Mouse (Mus musculus) mouse trophoblast stem cell (cell line): ENCODE measurements around the gene Cybrd1.

Source experiments
- in situ Hi-C, 2 experiments: fragments of 300-500 bp; cut with MseI, MboI; formaldehyde crosslinking; loops; 2 replicates in 1 of 2; 3 replicates in 1 of 2; pipeline ENCODE4 v1.15.1; 2025

Gene Cybrd1

DNA sequence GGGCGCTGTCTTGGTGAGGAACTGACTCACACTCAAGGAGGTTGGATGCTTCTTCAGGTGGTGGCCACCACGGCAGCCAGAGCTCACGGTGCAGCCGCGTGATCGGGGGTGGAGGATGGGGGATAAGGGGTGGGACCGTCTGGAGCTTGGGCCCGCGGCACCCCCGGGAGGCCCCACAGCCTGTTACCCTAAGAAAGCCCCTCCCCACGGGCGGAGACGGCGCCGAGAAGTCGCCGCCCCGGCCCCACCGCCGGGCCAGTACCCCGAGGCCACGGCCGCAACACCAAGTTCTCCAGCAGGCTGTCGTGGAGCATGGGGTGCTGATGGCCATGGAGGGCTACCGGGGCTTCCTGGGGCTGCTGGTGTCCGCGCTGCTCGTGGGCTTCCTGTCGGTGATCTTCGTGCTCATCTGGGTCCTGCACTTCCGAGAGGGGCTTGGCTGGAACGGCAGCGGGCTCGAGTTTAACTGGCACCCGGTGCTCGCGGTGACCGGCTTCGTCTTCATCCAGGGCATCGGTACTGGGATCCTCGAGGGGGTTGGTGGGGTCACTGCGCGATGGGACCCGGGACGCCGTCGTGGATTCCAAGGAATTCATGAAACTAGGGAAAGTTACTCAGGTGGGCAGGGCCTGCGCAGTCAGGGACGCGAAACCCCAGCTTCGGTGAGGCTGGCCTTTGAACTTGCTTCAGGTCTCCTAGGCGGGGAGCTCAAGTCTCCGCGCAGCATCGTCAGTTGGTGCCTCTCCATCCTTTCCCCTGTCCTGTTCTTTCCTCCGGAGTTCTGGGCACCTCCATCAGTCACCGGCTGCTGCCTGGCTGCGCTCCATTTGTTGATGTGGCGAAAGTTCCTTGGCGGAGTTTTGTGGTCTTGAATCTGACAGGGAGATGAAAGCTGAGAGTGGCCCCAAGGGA, at the start of gene Cybrd1:
TSS of gene Cybrd1 (plus strand) at position 127 of the 912 bp plus-strand sequence.
- in situ Hi-C loops = no loop called here

DNA sequence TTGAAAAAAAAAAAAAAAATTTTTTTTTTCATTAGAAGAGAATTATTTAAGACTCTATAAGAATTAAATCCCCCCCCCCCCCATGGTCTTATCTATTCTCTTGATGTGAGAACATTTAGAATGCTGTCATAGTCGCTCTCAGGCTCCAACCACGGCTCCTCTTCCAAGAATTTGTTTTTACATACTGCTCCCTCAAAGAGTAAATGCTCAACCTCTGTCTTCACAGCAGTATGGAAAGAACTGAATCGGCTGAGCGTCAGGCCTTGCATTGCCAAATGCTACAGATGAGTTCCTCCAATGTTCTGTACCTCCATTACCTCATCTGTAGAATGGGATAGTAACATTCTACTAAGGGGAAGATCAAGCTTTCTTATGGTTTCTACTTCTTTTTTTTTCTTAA, 46.1 kb upstream of the Cybrd1 start:
- in situ Hi-C loops = no loop called here

DNA sequence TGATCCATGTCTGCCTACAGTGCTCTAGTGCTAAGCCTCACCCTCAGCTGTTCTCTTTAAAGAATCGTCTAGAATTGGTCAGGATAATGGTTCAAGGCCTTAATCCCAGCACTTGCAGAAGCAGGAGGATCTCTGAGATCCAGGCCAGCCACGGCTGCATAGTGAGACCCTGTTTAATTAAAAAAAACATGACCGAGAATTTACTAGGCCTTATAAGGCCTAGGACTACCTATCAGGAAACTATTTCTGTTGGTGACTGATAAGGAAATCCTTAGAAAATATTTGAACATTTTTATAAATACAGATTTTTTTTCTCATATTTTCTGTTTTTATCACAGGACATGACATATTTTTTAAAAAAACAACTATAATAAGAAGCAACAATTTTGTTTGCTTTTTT, 44.4 kb upstream of the Cybrd1 start:
- in situ Hi-C loops = no loop called here

DNA sequence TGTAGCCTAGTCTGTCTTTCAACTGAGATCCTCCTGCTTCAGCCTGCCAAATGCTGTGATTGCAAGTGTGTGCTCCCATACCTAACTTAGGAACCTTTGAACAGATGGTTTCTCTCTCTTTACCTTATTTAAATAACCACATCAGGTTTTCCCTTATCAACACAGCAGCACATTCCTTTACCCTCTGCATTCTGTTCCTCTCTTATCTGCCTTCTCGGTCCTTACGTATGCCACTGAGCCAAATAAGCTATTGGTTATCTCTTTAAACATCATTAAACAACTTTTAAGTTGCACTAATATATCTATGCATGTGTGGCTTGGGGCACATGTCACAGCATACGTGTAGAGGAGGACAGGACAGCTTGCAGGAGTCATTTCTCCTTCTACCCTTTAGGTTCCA, 43.9 kb upstream of the Cybrd1 start:
- in situ Hi-C loops = no loop called here

DNA sequence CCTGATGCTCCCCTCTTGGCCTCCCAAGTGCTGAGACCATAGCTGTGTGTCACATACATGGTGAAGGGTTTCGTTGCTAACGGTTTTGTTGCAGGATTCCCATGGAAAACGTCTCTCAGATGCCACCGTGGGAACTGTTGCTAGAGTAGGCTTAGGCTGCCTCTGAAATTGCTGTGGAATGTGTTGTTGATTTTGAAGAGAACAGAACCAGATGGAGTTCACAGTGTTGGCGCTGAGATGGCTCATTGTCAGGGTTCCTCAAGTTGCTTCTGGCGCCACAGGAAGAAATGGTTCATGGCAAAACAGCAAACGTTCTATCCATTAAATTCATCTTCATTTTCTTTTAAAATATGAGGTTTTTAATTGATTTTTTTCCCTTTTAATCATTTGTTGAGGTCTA, 35.3 kb upstream of the Cybrd1 start:
- in situ Hi-C loops = no loop called here

DNA sequence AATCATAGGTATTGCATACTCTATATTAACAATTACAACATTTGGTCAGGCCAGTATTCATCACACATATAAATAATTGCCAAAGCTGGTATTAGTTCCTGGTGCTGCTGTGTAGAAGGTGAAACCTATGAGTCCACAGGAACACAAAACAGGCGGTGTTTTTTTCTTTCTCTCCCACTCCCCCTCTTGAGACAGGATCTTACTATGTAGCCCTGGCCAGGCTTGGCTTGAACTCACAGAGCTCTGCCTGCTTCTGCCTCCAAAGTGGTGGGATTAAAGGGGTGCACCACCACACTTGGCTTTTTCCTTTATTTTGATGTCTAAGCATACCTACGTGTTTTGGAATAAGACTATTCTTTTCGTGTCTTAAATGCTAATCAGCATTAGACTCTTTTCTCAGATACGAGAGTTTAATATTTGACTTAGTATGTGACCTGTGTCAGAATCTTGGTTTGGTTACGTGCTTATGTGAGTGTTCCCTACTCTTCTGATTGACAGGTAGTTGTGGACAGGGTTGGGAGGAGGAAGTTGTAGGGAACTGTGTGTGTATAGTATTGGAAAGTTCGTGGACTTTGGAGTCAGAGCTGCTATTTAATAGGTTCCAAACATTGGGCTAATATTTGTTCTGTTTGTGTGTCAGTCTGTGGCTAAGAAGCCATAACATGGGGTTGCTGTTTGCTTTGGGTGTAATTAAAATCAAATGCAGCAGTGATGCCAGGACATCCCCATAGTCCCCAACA, 34.1 kb upstream of the Cybrd1 start:
- in situ Hi-C loops = no loop called here

DNA sequence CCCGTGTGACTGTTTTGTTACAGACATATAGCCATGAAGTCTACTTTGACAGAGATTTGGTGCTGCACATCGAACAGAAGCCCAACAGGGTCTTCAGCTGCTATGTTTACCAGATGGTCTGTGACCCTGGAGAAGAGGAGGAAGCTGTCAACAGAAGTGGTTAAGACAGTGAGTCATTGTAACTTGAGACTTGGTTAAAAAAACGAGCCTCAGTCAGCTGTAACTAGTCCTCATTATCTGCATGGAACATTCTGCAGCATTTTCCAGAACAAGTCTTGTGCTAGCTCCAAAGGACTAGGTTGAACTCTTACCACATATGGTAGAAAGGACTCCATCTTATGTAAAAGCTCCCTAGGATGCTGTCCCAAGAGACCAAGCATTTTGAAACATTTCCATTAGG, 28.0 kb upstream of the Cybrd1 start:
- in situ Hi-C loops = no loop called here

DNA sequence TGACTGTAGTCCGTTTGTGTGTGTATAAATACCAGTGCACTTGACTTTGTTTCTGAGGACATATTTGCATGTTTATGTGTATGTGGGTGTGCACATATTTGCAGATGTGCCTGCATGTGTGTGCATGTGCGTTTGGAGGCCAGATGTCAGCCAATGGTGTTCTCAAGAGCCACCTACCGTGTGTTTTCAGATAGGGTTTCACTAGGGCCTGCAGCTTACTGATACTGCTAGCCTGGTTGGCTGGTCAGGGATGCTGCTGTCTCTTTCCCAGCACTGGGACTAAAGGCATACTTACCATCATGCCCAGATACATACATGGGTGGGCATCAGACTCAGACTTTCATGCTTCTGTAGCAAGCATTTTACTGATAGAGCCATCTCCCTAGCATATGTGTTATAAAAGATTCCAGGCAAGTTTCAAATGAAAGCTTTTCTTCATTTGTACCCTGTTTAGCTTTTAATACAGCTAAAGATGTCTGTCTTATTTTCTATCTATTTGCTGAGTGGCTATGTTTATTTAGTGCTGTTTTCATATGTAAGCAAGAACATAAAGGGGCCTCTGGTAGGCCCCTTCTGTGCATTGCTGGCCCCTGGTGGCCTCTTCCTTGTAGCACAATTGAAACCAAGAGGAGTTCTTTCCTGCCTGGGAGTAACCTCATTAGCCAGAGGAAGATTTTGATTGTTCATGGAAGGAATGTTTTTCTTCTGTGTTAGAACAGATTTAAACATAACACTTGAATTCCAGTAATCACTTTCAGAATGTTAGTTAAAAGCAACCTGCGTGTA, 26.9 kb upstream of the Cybrd1 start:
- in situ Hi-C loops = no loop called here

DNA sequence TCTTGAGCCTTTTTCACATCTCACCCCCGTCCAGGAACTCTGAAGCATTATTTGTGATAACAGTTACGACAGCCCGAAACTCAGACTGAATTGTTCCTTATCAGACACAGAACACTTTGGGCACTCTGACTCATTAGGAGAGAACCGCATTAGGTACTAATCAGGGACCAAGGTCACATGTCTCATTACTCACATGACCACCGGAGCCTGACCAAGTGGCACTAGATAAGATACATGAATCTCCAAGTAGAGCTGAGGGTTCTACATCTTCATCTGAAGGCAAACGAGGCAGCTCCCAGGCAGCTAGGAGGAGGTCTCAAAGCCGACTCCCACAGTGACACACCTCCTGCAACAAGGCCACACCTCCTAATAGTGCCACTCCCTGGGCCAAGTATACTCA, 21.6 kb upstream of the Cybrd1 start:
- in situ Hi-C loops = no loop called here

DNA sequence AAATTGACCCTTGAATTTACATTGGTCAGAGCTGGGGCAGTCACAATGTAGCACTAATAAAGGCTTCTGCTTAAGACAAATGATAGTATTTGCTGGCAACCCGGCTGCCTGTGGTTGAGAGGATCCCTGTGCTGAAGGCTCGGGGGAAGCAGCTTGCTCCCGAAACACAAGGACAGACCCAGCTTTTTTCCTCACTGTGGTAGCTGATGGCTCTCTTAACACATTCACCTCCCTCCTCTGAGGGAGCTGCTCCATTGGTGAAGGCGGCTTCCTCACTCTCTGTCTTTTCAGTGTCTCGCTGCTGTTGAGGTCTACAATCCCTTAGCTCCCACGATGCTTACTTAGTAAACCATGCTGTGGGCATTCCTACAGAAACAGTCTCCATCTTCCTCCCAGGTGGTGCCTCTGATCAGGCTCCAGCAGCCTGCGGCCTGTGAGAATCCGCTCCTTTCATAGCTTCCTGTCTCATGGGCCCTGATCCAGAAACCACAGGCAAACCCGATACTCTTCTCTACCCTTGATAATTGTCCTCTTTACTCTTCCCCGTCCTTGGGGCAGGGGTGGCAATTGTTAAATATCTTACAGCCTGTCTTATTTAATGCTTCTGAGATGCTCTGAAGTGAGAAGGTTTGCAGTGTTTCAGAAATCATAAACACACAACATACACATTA, 15.0 kb upstream of the Cybrd1 start:
- in situ Hi-C loops = no loop called here

DNA sequence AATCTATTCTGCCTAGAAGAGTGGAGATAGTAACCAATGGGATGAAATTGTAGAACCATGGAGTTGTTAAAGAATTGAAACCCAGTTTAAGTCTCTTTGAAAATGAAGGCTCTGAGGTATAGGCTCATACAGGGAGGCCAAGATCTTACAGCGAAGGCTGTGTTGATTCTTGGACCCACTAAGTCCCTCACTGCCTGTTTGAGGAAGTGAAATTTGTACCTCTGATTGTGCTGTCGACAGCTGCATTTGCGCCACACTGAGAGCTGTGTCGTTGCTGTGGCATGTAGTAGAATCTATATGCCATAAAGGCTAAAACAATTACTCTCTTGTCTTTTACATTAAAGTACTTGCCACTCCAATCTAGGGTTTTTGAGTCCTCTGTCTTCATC, 14.4 kb upstream of the Cybrd1 start:
- in situ Hi-C loops = no loop called here

DNA sequence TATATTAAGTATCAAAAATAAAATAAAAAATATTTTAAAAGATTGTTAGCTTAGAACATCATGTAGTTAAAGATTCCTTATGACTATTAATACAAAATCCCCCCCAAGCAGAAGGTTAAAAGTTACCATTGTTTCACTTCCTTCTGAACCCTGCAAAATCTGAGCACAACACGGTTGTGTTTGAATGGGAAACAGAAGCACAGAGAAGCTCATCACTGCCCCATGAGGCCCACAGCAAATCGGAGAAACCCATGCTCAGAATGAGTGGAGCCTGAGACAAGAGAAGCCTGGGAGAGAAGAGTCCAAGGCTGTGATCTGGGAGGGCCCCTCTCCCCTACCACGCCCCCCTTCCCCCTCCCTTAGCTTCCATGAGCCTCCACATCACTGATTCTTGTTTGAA, 13.0 kb upstream of the Cybrd1 start:
- in situ Hi-C loops = no loop called here

DNA sequence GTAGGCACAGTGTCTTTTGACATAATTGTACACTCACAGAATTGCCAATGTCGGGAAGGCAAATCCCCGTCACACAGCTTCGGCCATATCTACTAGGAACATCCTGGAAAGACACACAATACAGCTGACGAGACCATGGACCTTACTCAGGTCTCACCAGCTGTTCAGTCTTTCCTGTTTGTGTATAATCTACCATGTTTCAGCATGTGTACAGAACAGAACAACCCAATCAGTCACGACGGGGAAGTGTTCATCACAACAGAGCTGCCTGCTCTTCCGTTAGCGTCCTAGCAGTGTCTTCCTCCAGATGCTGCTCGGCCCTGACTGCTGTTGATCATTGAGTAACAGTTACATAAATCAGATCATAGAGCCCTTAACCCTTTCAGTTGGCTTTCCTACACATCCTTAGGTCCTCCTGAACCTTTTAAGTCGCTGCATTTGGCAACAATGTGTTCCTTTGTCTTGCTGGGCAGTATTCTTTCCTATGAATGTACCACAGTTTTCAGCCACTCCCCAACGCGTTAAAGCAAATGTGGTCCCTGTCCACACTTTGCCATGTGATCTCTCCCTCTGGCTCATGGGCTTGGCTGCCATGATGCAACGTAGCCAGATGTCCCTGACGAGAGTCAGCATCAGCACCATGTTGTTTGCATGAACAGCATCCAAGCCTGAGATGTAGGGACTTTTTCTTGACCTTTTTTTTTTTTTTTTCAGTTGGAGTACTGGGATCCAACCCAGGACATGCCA, 12.1 kb upstream of the Cybrd1 start:
- in situ Hi-C loops = no loop called here

DNA sequence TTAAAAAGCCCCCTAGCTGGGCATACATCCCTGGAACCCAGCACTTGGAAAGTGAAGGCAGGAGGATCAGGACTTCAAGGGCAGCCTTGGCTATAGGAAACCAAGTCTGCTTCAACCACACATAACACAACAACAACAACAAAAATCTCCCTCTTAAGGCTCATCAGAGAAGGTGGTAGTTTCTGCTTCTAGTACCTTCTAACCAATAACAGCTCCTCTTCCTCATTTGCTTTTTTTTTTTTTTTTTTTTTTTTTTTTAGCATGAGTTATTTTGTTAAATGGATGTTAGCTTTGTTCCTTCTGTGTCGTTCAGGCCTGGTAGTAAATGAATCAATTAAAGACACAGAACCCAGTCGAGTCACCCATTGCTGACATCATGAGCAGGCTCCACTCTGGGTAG, 10.5 kb upstream of the Cybrd1 start:
- in situ Hi-C loops = no loop called here

DNA sequence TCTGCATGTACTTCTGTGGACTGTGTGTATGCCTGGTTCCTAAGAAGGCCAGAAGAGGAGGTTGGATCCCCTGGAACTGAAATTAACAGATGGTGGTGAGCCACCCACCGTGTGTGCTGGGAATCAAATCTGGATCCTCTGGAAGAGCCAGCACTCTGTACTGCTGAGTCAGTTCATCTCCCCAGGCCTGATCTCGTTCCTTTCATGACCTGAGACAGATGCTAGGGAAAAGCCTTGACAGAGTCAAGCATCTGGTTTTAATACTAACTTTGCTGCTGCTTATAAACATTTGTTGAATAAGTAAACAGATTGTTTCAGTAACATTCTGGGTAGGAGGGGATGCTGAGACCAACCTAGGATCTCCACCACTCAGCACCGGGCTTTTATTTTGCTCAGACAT, 9.2 kb upstream of the Cybrd1 start:
- in situ Hi-C loops = no loop called here

DNA sequence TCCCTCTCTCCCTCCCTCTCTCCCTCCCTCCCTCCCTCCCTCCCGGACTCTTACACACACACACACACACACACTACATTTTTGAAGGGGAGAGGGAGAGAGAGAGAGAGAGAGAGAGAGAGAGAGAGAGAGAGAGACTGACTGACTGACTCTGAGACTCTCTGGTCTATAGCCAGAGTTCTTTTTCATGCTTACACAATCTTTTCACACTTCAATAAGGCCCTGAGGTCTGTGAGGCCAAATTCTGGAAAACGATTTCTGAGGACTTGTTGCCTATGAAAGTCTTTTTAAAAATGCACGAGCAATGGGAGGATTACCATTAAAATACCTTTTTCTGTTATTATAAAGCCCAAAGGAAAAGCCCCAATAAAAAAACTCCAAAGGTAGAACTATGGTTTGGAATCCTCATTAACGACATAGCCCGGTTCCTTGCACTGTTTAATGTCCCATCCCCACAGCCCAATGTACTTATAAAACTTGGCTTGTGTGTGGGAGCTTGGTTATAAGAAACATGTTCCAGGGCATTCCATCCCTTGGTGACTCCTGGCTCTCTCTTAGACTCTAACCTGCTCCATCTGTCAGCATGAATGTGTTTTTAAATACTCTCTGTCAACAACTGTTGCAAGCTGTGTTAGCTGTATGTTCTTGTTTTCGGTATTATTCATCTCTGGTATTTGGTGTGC, 4.1 kb upstream of the Cybrd1 start:
- in situ Hi-C loops = no loop called here

DNA sequence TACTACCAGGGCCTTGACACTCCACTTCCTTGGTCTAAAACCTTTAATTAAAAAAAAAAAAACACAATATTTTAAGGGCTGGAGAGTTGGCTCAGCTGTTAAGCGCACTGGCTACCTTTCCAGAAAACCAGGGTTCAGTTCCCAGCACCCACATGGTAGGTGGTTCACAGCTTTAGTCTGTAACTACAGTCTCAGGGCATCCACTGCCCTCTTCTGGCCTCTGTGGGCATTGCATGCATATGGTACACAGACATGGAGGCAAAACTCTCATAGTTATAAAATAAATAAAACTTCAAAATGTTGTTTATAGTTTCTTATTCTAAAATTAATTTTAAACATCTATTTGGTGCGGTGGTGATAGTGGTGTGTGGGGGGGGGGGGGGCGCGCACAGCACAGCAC, 1.6 kb upstream of the Cybrd1 start:
- in situ Hi-C loops = no loop called here

DNA sequence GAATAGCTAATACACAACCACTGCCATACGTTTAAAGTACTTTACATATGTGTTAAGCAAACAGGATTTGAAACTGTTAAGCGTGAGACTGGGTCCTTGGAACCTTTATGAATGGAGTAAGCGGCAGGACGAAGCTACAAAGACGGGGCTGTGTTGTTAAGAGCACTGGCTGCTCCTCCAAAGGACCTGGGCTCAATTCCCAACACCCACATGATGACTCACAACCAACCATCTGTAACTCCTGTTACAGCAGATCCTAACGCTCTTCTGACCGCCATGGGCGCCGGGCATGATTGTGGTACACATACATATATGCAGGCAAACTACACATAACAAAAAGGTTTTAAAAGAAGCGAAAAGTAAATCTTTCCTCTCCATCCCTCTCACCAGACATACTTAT, 3.1 kb downstream of the Cybrd1 start:
- in situ Hi-C loops = no loop called here

DNA sequence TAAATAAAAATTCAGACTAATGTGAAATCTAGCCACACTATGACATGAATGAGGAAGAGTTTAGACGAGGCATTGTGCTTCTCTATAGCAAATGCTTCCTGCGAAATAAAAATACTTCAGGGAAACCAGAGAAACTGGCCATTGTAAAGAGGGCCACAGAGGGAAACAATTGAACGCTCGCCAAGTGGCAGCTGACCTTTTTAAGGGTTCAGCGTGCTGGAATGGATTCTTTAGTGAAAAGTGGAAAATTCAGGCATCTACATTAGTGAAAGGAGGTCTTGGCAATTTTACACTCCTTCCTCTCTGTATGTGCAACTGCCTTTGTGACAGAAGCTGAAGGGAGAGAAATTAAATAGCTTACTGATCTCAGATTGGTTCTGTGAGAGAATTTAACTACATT, 3.7 kb downstream of the Cybrd1 start:
- in situ Hi-C loops = no loop called here

DNA sequence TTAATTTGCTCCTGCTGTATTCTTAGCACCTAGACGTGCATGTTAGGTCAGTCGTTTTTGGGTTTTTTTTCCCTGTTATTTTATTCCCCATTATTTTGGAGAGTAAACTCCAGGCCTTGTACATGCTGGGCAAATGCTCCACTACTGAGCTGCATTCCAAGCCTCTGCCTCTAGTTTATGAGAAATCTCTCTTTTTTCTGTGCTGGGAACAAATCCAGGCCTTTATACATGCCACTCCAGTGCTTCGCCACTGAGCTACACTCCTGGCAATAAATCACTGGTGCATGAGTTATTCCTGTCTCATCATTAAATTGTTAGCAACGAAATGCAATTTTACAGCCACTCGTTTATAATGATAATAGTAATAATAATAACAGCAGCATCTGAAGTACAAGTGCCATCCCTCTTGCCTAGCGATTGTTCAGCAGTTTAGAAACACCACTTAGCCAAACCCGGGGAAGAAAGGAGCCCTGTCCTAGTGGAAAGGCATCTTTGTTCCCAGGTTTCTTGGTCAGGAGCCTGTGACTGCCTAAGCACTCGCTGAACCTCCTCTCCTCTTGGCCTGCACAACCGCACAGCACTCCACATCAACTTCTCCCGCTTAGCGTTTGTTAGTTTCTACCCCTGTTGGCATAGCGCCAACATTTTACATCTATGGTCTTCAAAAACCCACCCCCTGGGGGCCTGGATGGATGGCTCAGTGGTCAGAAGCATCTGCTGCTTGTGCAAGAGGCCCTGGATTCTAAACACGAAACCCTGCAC, 4.7 kb downstream of the Cybrd1 start:
- in situ Hi-C loops = no loop called here
